8 mouse cellular contexts compared by ENCODE assay signal in genomic region chr9:78022187-78022945, GRCm38 (mm10). TPM values are rescaled to one million over a fixed set of nuclear protein-coding genes. Genes with fewer than 3 reads are reported as not detected.
DNase-seq lines count a peak whose midpoint lies in the region; ATAC-seq and TF ChIP-seq lines count a peak whose summit lies in the region.

No protein-coding gene starts in this region.

- in situ Hi-C loops in CH12.LX (cut with MboI; ENCODE audit: low pct_ligation_motif_present, low pct_unique_long_range_greater_than_20kb, low sequenced_read_pairs) = no loop called here

- TF ChIP-seq EP300 in CH12.LX (IDR thresholded peaks at IDR 0.05; ENCODE audit: low read length) = peak; percentile 95

- dilution Hi-C loops in CH12.LX (cut with MboI; ENCODE audit: extremely low pct_ligation_motif_present, extremely low pct_unique_long_range_greater_than_20kb, low sequenced_read_pairs) = no loop called here

- no peaks in the 10 kb centered on the region for H3K27me3 ChIP-seq in CH12.LX (replicated peaks)
- no peaks in the 10 kb centered on the region for H3K27me3 ChIP-seq in heart, embryonic 13.5 days (replicated peaks)
- no peaks in the 10 kb centered on the region; the same call in 1 of the 2 replicates for H3K27me3 ChIP-seq in liver, embryonic 15.5 days

- DNase-seq in gastrocnemius, postnatal 14 days = peak; percentile 17
- DNase-seq in gastrocnemius, postnatal 36 days = no peak
- DNase-seq in CH12.LX (ENCODE audit: extremely low read depth) = peak; percentile 85
- DNase-seq in testis, postnatal 14 days (ENCODE audit: low spot score) = peak; percentile 55
- no peak for DNase-seq in spleen, postnatal 36 days (ENCODE audit: low spot score in 2 of 2)
- no peak for DNase-seq in right cerebral cortex, adult 18-20 months

- no peak overlapping the region for H3K4me3 ChIP-seq in CH12.LX (replicated peaks in 1 of 3; ENCODE audit: low read depth in 2 of 3, low read length in 2 of 3, poor library complexity in 1 of 3)
- no peak overlapping the region for H3K4me3 ChIP-seq in heart, embryonic 13.5 days
- H3K4me3 ChIP-seq in liver, embryonic 15.5 days (replicated peaks) = no peak overlapping the region

- peak overlapping the region; percentile 87 for H3K27ac ChIP-seq in CH12.LX (ENCODE audit: insufficient read depth, low read depth)
- peak overlapping the region; percentile 75; the same call in 1 of the 2 replicates for H3K27ac ChIP-seq in heart, embryonic 13.5 days (replicated peaks)
- no peak overlapping the region for H3K27ac ChIP-seq in liver, embryonic 15.5 days (replicated peaks)

- H3K4me1 ChIP-seq in CH12.LX (ENCODE audit: control insufficient read depth in 1 of 2, insufficient read depth in 2 of 2) = peaks cover 19 to 55% of the 10 kb centered on the region in 2 experiments
- H3K4me1 ChIP-seq in heart, embryonic 13.5 days = peaks cover 29% of the 10 kb centered on the region
- H3K4me1 ChIP-seq in liver, embryonic 15.5 days (replicated peaks) = peaks cover 12% of the 10 kb centered on the region; the same call in 1 of the 2 replicates

- no peaks in the 10 kb centered on the region for H3K9me3 ChIP-seq in CH12.LX (replicated peaks; ENCODE audit: low read length)
- H3K9me3 ChIP-seq in heart, embryonic 13.5 days = no peaks in the 10 kb centered on the region
- H3K9me3 ChIP-seq in liver, embryonic 15.5 days (replicated peaks) = no peaks in the 10 kb centered on the region

- no peak for ATAC-seq in heart, embryonic 13.5 days (ENCODE audit: extremely low read depth, insufficient number of reproducible peaks, low FRiP score, low TSS enrichment)
- ATAC-seq in liver, embryonic 15.5 days (ENCODE audit: insufficient read depth) = peak; percentile 34

- WGBS in heart, embryonic 13.5 days = 61% methylated on average over 8 of the region's 8 CpGs
- WGBS in liver, embryonic 15.5 days (ENCODE audit: insufficient replicate concordance) = 49% methylated on average over 8 of the region's 8 CpGs

- TF ChIP-seq POLR2A in CH12.LX (IDR thresholded peaks at IDR 0.05; ENCODE audit: low read depth, low read length) = peak; percentile 44; the same call in 1 of the 2 replicates

- no peaks in the 10 kb centered on the region for H3K36me3 ChIP-seq in CH12.LX (replicated peaks in 1 of 2; ENCODE audit: control insufficient read depth in 1 of 2, insufficient read depth in 1 of 2, low read length in 1 of 2)
- H3K36me3 ChIP-seq in heart, embryonic 13.5 days = no peaks in the 10 kb centered on the region
- H3K36me3 ChIP-seq in liver, embryonic 15.5 days (replicated peaks) = no peaks in the 10 kb centered on the region

- H3K79me2 ChIP-seq in CH12.LX (replicated peaks; ENCODE audit: control insufficient read depth, extremely low read depth, insufficient read depth, poor library complexity, severe bottlenecking) = no peaks in the 10 kb centered on the region

- no peak for TF ChIP-seq RAD21 in CH12.LX (IDR thresholded peaks at IDR 0.05; ENCODE audit: low read depth, low read length)

- H3K4me2 ChIP-seq in CH12.LX (ENCODE audit: insufficient read depth, low read depth, poor library complexity, severe bottlenecking) = peak overlapping the region; percentile 67
- H3K4me2 ChIP-seq in heart, embryonic 13.5 days = no peak overlapping the region
- H3K4me2 ChIP-seq in liver, embryonic 15.5 days = no peak overlapping the region

- no peak for TF ChIP-seq CTCF in CH12.LX (conservative IDR thresholded peaks at IDR 0.05 in 1 of 2, IDR thresholded peaks at IDR 0.05 in 1 of 2; ENCODE audit: low read depth in 2 of 2, low read length in 2 of 2)

- peak overlapping the region; percentile 30; the same call in 1 of the 2 replicates for H3K9ac ChIP-seq in CH12.LX (ENCODE audit: insufficient read depth, low read depth)
- H3K9ac ChIP-seq in heart, embryonic 13.5 days = no peak overlapping the region; the same call in 1 of the 2 replicates
- H3K9ac ChIP-seq in liver, embryonic 15.5 days = no peak overlapping the region

- intact Hi-C loops in gastrocnemius, postnatal 14 days (cut with DNase I; ENCODE audit: low total_unique reads) = loop anchor here (5.0 kb wide), 1 partner anchor 220 kb away; no protein-coding TSS in a partner anchor
- intact Hi-C loops in gastrocnemius, postnatal 36 days (cut with DNase I) = no loop called here

TF ChIP-seq in CH12.LX, 34 proteins besides CTCF, POLR2A, EP300 and RAD21:
- no peak for TF ChIP-seq CHD2 (IDR thresholded peaks at IDR 0.05; ENCODE audit: low read length)
- TF ChIP-seq IRF4 (IDR thresholded peaks at IDR 0.05; ENCODE audit: low read depth, low read length) = peak; percentile 96
- TF ChIP-seq ETS1 (conservative IDR thresholded peaks at IDR 0.05; ENCODE audit: low read depth, low read length) = peak; percentile 94
- TF ChIP-seq ZC3H11A (IDR thresholded peaks at IDR 0.05; ENCODE audit: low read depth, low read length) = no peak
- TF ChIP-seq MXI1 (IDR thresholded peaks at IDR 0.05; ENCODE audit: low read depth, low read length) = no peak
- TF ChIP-seq MAX (IDR thresholded peaks at IDR 0.05; ENCODE audit: low read length) = no peak
- no peak for TF ChIP-seq E2F4 (IDR thresholded peaks at IDR 0.05; ENCODE audit: insufficient replicate concordance, low read depth, low read length)
- peak; percentile 77 for TF ChIP-seq TCF12 (IDR thresholded peaks at IDR 0.05; ENCODE audit: low read depth, low read length)
- TF ChIP-seq KAT2A (IDR thresholded peaks at IDR 0.05; ENCODE audit: insufficient replicate concordance, low read length) = no peak
- 0 out of 2 replicates have a peak, but pooled peaks have one; percentile 31 for TF ChIP-seq MYC (IDR thresholded peaks at IDR 0.05; ENCODE audit: low read depth, low read length)
- 0 out of 2 replicates have a peak, but pooled peaks have one; percentile 8 for TF ChIP-seq MAZ (IDR thresholded peaks at IDR 0.05; ENCODE audit: low read depth, low read length)
- TF ChIP-seq NELFE (IDR thresholded peaks at IDR 0.05; ENCODE audit: low read depth, low read length) = 0 out of 2 replicates have a peak, but pooled peaks have one; percentile 3
- TF ChIP-seq ZKSCAN1 (IDR thresholded peaks at IDR 0.05; ENCODE audit: borderline replicate concordance, low read depth, low read length) = no peak
- TF ChIP-seq NRF1 (IDR thresholded peaks at IDR 0.05; ENCODE audit: low read depth, low read length) = no peak
- 0 out of 2 replicates have a peak, but pooled peaks have one; percentile 44 for TF ChIP-seq RCOR1 (conservative IDR thresholded peaks at IDR 0.05; ENCODE audit: low read depth, low read length)
- 0 out of 2 replicates have a peak, but pooled peaks have one; percentile 24 for TF ChIP-seq SIN3A (IDR thresholded peaks at IDR 0.05; ENCODE audit: low read length)
- TF ChIP-seq JUN (IDR thresholded peaks at IDR 0.05; ENCODE audit: insufficient read depth, low read depth, low read length) = peak; percentile 51; the same call in 1 of the 2 replicates
- peak; percentile 57; the same call in 1 of the 2 replicates for TF ChIP-seq ELF1 (IDR thresholded peaks at IDR 0.05; ENCODE audit: low read depth, low read length)
- TF ChIP-seq ZNF384 (IDR thresholded peaks at IDR 0.05; ENCODE audit: low read depth, low read length) = 0 out of 2 replicates have a peak, but pooled peaks have one; percentile 9
- peak; percentile 63; the same call in 1 of the 2 replicates for TF ChIP-seq BHLHE40 (IDR thresholded peaks at IDR 0.05; ENCODE audit: low read depth, low read length)
- TF ChIP-seq MEF2A (IDR thresholded peaks at IDR 0.05; ENCODE audit: borderline replicate concordance, low read depth, low read length) = peak; percentile 93
- no peak for TF ChIP-seq USF1 (IDR thresholded peaks at IDR 0.05; ENCODE audit: low read depth, low read length)

RNA-seq across cellular contexts. Expression of gene Gcm1, which starts 29.4 kb away (rescaled TPM):
- not detected for total RNA-seq in gastrocnemius, postnatal 14 days (2021)
- not detected for total RNA-seq in gastrocnemius, postnatal 36 days (2021)
- not detected in 2 replicates for total RNA-seq in CH12.LX (2012; rRNA removed)
- total RNA-seq in CH12.LX (2014; rRNA removed) = not detected in 2 replicates
- polyA plus RNA-seq in CH12.LX (2012; ENCODE audit: insufficient read length, low read depth) = not detected in 2 replicates
- not detected in 2 replicates for polyA plus RNA-seq in heart, embryonic 13.5 days (2015; fragmentation: Nextera tagmentation; extraction: Ambion mirVana)
- polyA plus RNA-seq in liver, embryonic 15.5 days (2015; fragmentation: Nextera tagmentation; extraction: Ambion mirVana) = not detected in 2 replicates

Comparison
In these comparisons a context has a peak if more than half of its experiments do, and no peak if none do; other contexts are left out.
1. DNase-seq: peak in gastrocnemius, postnatal 14 days (single experiment), CH12.LX (single experiment) and testis, postnatal 14 days (single experiment); none in gastrocnemius, postnatal 36 days (0 of 2), spleen, postnatal 36 days (0 of 2) and right cerebral cortex, adult 18-20 months (single experiment).